Mouse (Mus musculus) brain, embryonic 14.5 days (tissue): ENCODE measurements around the gene Donson. TPM values are rescaled to one million over a fixed set of nuclear protein-coding genes. Genes with fewer than 3 reads are reported as not detected.
"Not testable (repeated sequence)": the region's sequence is repeated elsewhere in the genome, so short reads cannot be mapped to it uniquely, and the experiment has no call there.

Experiments
- DNase-seq: peaks from one replicate; pipeline ENCODE4 v3.0.0-alpha.2; 2011; ENCODE audit warnings: low read depth
- CTCF ChIP-seq: fragments of 200-500 bp; IDR thresholded peaks from 2 replicates; pipeline ENCODE4 v1.5.1; 2012; ENCODE audit warnings: inconsistent platforms, mild to moderate bottlenecking, moderate library complexity, borderline replicate concordance; ENCODE audit not compliant: insufficient read depth, insufficient read length; ENCODE audit errors: extremely low read depth
- POLR2A ChIP-seq: fragments of 200-500 bp; IDR thresholded peaks from 2 replicates; pipeline ENCODE4 v1.6.1; 2012; ENCODE audit warnings: mild to moderate bottlenecking, inconsistent platforms, borderline replicate concordance; ENCODE audit not compliant: poor library complexity, insufficient read depth, insufficient read length, severe bottlenecking; ENCODE audit errors: extremely low read depth
- polyA plus RNA-seq: library from polyadenylated mRNA; depleted of rRNA; stranded (reverse); fragments of >200 nt; gene quantifications from 2 replicates; pipeline ENCODE4 v1.2.3, GENCODE M21; 2012

The Donson gene
- polyA plus RNA-seq, 1 experiment: 36.4 TPM

DNA sequence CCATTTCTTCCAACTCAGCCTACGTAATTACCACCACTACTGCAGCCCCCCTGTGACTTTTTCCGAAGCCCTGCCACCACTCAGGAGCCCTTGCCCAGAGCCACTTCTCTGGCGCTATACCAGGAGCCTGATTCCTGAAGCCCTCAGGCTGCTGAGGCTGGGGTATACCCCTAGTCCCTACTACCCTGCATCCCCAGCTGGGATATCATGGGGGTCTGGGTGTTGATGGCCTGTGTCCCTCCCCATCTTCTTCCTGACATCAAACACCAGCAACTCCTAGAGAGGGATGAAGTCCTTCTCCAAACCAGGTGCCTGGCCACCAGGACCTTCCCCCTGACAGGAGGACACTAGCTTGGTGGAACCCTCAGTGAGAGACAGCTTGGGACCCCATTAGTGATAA is 36.4 kb downstream of the Donson start:
- no peak for TF ChIP-seq CTCF
- DNase-seq: no peak

DNA sequence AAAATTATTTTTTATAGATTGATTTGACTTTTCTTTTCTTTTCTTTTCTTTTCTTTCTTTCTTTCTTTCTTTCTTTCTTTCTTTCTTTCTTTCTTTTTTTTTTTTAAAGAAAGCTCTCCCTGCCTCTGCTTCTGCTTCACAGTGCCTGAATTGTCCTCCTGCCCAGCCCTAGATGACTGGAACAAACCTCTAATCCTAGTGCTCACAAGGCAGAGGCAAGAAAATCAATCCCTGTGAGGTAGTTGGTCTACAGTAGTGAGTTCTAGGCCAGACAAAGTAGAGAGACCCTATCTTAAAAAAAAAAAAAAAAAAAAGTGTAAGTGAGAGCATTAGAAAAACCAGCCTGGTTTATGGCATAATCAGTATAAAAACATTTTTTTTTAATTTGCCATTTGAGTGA is 38.8 kb downstream of the Donson start:
- no peak for DNase-seq
- no peak for TF ChIP-seq CTCF
- no peak for TF ChIP-seq POLR2A

DNA sequence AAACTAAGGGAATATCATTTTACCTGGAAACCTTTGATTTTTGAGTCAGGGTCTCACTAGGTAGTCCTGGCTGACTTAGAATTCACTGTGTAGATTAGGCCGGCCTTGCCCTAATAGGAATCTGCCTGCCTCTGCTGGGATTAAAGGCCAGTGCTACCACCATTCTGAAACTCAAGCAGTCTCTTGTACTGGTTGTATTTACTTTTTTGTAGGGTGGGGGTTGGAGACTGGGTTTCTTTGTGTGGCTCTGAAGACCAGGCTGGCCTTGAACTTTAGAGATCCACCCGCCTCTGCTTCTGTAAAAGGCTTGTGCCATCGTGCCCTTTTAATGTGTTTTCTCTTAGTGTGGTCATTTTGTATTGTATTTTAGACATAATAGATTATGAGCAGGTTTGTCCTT is 39.3 kb downstream of the Donson start:
- TF ChIP-seq POLR2A (no peak), CTCF (no peak)

DNA sequence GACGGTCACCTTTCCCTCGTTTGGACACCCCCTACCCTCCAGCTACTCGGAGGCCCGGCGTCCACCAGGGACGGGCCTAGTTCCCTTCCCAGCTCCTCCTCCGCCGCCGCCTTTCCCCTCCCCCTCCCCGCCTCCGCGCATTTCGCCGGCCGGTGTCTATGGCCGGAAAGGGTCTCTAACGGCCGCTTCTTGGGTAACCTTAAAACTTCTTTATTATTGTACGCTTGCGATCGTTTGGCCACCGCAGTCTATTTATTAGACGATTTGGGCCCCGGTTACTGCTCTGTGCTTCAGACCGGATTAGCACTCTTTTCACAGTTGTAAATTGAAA is 40.4 kb downstream of the Donson start:
- peak; percentile 77 for DNase-seq
- TF ChIP-seq CTCF (no peak), POLR2A (no peak)

More for the DNA sequence above, 39.3 kb downstream of the Donson start:
- DNase-seq: peak; percentile 11

DNA sequence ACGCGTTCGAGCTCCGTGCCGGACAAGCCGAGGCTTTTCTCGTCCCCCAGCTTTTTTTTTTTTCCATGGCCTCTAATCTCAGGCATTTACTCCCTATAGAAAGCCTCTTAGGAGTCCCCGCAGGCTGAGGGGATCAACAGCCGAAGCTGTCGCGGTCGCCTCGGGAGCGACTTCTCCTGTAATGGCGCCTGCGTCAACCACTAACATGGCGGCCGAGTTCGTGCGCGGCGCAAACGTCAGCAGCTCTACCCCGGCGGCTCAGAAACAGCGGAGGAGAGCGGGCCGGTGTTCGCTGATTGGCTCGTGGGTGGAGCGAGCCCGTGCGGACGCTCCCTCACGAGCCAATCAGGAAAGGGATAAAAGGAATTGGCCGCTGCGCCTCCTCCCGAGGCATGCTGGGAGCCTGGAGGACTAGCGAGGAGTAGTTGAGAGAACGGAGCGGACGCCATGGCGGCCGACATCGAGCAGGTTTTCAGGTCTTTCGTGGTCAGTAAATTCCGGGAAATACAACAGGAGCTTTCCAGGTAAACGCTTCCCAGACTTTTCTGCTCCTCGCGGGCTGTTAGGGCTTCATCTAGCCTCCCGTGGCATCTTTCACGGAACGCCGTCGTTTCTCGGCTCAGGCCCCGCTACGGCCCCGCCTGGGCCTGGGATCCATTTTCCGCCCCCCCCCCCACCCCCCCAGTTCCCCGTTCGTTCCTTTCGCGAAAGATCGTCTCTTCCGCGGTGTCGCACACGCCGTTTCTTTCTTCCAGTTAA is 40.9 kb downstream of the Donson start, which contains the start of gene Son:
TSS of gene Son (plus strand) at position 46 of the 759 bp plus-strand sequence.
- TF ChIP-seq CTCF: no peak
- TF ChIP-seq POLR2A: peak; percentile 80; the same call in 1 of the 2 replicates
- DNase-seq: peak; percentile 99

DNA sequence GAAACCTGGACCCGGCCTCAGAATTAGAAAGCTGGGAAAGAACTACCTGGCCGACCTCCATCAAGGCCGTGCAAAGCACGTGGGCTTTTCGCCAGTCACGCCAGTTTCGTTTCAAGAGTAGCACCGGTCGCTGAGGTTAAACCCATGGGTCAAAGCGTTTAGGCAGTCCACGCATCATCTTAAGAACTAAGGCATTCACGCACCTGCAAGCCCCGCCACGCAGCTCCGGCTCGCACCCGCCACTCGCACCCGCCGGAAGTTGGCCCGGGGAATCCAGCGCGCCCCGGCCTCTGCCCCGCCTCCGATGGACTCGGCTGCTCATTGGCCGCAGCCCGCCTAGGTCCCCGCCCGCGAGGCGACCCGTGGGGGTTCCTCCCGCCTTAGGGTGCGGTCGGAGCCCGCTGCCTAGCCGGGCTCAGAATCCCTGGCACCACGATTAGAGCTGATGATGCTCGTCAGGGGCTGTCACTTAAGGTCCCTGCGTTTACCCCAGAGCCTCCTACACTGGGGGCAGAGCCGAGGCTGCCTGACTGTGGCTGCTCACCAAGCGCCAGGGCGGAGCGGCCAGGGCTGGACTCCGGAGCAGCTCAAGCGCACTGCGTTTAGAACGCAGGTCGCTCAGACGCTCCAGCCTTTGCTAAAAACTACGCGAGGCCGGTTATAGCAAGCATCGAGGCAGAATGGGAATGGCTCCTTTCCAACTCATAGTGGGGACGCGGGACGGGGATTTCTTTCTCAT is 41.7 kb downstream of the Donson start, which contains the start of gene Gart:
TSS of gene Gart (minus strand) at position 272 of the 739 bp plus-strand sequence.
- no peak for TF ChIP-seq CTCF
- TF ChIP-seq POLR2A: peak; percentile 88
- DNase-seq: peak; percentile 95

DNA sequence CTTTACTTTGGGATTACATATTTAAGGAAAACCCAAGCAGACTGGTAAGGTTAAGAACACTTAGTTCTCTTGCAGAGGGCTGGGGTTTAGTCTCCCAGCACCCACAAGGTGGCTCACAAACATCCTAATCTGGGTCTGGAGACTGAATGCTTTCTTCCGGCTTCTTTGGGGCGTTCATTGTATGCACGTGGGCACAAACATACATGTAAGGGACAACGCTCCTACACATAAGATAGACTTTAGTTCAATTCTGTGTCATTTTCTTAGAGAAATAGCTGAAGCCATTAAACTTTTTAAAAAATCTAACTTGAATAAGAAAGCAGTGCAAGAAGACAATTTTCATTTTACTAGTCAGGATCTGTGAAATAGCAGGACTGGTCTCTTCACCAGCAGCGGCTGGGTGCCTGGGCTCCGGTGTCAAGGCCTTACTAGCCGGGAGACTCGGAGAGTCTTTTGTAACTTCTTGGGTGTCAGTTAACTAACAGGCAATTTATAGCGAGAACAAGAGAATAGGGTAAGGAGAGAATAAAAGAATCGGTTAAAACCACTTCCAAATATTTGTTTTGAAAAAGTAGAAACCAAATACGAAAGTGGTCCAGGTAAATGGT is 42.5 kb downstream of the Donson start:
- DNase-seq: peak; percentile 55
- TF ChIP-seq POLR2A: no peak
- 0 out of 2 replicates have a peak, but pooled peaks have one; percentile 3 for TF ChIP-seq CTCF

DNA sequence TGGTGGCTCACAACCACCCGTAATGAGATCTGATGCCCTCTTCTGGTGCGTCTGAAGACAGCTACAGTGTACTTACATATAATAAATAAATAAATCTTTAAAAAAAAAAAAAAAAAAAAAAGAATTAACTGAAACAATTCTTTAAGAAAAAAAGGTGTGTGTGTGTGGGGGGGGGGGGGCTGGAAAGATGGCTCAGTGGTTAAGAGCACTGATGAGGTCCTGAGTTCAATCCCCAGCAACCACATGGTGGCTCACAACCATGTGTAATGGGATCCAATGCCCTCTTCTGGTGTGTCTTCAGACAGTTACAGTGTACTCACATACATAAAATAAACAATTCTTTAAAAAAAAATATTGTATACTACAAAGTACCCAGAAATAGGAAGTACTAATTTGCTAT is 43.1 kb downstream of the Donson start:
- not testable (repeated sequence) for DNase-seq

DNA sequence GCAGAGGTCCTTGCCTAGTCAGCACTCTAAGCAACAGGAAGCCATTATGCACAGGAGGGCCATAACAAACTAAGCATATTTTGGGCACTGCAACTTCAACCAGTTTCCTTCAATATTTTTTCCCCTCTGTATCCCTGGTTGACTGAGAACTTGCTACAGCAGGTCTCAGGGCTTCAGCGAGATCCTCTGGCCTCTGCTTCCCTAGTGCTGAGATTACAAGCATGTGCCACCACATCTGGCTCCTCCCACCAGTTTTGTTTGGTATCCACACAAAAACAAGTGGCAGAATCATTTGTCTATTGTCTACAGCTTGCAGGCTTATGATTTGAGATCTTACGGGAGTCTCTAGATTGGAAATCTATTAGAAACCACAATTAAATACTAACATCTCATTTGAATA is 43.7 kb downstream of the Donson start:
- no peak for DNase-seq
- no peak for TF ChIP-seq POLR2A
- no peak for TF ChIP-seq CTCF

DNA sequence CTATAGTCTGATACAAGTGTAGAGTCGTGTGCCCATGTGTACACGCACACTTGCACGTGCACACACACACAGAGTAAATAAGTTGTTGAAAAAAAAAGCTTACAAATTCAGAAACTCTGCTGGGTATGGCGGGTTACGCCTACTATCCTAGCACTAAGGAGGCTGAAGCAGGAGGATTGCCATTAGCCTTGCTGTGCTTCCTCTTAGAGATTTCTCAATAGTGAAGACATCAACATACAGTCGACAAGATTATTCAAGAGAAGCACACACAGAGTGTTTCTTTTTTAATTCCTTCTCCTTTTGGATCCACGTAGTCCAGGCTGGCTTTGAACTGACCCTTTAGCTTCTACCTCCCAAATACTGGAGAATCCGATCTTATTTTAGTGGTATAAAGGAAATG is 48.4 kb downstream of the Donson start:
- no peak for TF ChIP-seq POLR2A
- no peak for TF ChIP-seq CTCF
- no peak for DNase-seq

DNA sequence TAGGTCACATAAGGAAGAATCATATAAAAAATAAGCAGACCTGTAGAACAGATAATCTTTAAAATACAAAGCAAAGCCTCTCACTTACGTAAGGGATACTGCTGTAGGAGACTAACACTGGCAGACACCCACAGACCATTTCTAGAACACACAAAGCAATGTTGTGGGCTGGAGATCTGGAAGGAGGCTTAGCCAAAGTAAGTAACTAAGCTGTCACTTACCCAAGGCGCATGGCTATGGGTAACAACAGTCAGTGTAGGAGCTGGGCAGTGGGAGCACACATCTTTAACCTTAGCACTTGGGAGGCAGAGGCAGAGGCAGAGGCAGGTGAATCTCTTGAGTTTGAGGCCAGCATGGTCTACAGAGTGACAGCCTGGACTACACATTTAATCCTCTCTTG is 48.9 kb downstream of the Donson start:
- DNase-seq: no peak
- no peak for TF ChIP-seq CTCF
- TF ChIP-seq POLR2A: no peak

DNA sequence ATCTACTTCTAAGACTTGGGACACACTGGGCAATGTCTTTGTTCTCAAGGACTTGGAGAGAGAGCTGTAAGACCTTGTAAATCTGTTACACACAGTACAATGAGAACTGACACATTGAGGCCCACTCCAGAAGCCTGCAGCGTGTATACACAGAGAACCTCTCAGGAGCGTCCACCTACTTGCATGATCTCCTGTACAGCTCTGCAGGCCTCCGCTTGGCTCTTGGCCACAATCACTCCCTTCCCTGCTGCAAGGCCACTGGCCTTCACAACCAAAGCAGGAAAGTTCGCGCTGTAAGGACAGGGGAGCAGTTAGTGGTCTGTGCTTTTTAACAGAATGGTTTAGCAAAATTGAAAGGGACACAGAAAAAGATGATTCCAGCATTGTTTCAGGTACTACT is 49.4 kb downstream of the Donson start:
- no peak for DNase-seq
- TF ChIP-seq CTCF: no peak
- TF ChIP-seq POLR2A: no peak
